Mouse (Mus musculus) brain, embryonic 14.5 days (tissue): ENCODE results near the gene Sbk3.

Experiments used
- CTCF ChIP-seq: fragments of 200-500 bp; IDR thresholded peaks from 2 replicates; pipeline ENCODE4 v1.5.1; 2012; ENCODE audit warnings: inconsistent platforms, mild to moderate bottlenecking, moderate library complexity, borderline replicate concordance; ENCODE audit not compliant: insufficient read depth, insufficient read length; ENCODE audit errors: extremely low read depth
- POLR2A ChIP-seq: fragments of 200-500 bp; IDR thresholded peaks from 2 replicates; pipeline ENCODE4 v1.6.1; 2012; ENCODE audit warnings: mild to moderate bottlenecking, inconsistent platforms, borderline replicate concordance; ENCODE audit not compliant: poor library complexity, insufficient read depth, insufficient read length, severe bottlenecking; ENCODE audit errors: extremely low read depth

GRCm38 (mm10) chr7:4925441-4926381 lies 45.3 kb downstream of the Sbk3 start, which contains the start of gene Ssc5d:
- TF ChIP-seq CTCF (no peak), POLR2A (no peak)
